In genomic region chr3:27458416-27458815, GRCm38 (mm10) we compare ENCODE assay signal across 29 mouse cellular contexts.
A peak's percentile ranks its signal among the peaks of the same experiment; 100 is the strongest.
DNase-seq lines count a peak whose midpoint lies in the region; ATAC-seq lines count a peak whose summit lies in the region.
"Had no signal": no experiment of that assay in that cellular context is flagged by ENCODE, and none has a peak within 500 bp of the region (broad histone marks: within the 10 kb centered on the region; RNA-seq: fewer than 3 reads in every experiment).

No protein-coding gene starts in this region.

- H3K4me1 ChIP-seq in midbrain, embryonic 11.5 days (ENCODE audit: control insufficient read depth, insufficient read depth, low read length): no peaks in the 10 kb centered on the region
- no peaks in the 10 kb centered on the region for H3K4me1 ChIP-seq in midbrain, embryonic 16.5 days (ENCODE audit: control insufficient read depth, insufficient read depth, low read length)
- H3K4me1 ChIP-seq in midbrain, embryonic 14.5 days (ENCODE audit: control insufficient read depth, insufficient read depth, low read length): 0 out of 2 replicates have a peak, but pooled peaks cover 3% of the 10 kb centered on the region
- H3K4me1 ChIP-seq: forebrain, embryonic 13.5 days; kidney, embryonic 15.5 days; limb, embryonic 10.5 days; limb, embryonic 15.5 days; liver, embryonic 13.5 days; midbrain, embryonic 15.5 days; neural tube, embryonic 13.5 days had no signal

- WGBS in midbrain, embryonic 11.5 days: 94% methylated on average over 9 of the region's 9 CpGs
- WGBS in midbrain, embryonic 16.5 days: 94% methylated on average over 9 of the region's 9 CpGs
- 91% methylated on average over 9 of the region's 9 CpGs for WGBS in midbrain, embryonic 14.5 days

- ATAC-seq in midbrain, embryonic 11.5 days (ENCODE audit: low FRiP score): no peak
- ATAC-seq in midbrain, embryonic 16.5 days: no peak
- no peak for ATAC-seq in midbrain, embryonic 14.5 days (ENCODE audit: low FRiP score, low TSS enrichment)
- ATAC-seq: forebrain, embryonic 13.5 days; midbrain, embryonic 15.5 days had no signal

- no peak overlapping the region for H3K4me2 ChIP-seq in midbrain, embryonic 11.5 days
- H3K4me2 ChIP-seq in midbrain, embryonic 16.5 days (ENCODE audit: low read length): no peak overlapping the region
- no peak overlapping the region for H3K4me2 ChIP-seq in midbrain, embryonic 14.5 days (ENCODE audit: low read length)
- H3K4me2 ChIP-seq: forebrain, embryonic 13.5 days; heart, embryonic 15.5 days; kidney, embryonic 15.5 days; limb, embryonic 15.5 days; liver, embryonic 13.5 days; midbrain, embryonic 15.5 days; neural tube, embryonic 13.5 days had no signal

- no peaks in the 10 kb centered on the region for H3K9me3 ChIP-seq in midbrain, embryonic 11.5 days (ENCODE audit: control insufficient read depth, low read length)
- no peaks in the 10 kb centered on the region for H3K9me3 ChIP-seq in midbrain, embryonic 16.5 days (replicated peaks; ENCODE audit: control insufficient read depth, low read length, poor library complexity, severe bottlenecking)
- H3K9me3 ChIP-seq in midbrain, embryonic 14.5 days (ENCODE audit: control insufficient read depth, low read length): no peaks in the 10 kb centered on the region
- H3K9me3 ChIP-seq: forebrain, embryonic 13.5 days; heart, embryonic 10.5 days; heart, embryonic 15.5 days; kidney, embryonic 15.5 days; limb, embryonic 10.5 days; limb, embryonic 15.5 days; liver, embryonic 13.5 days; midbrain, embryonic 15.5 days; neural tube, embryonic 13.5 days had no signal

- no peak overlapping the region for H3K27ac ChIP-seq in midbrain, embryonic 11.5 days (ENCODE audit: low read depth, low read length)
- H3K27ac ChIP-seq in midbrain, embryonic 16.5 days (ENCODE audit: low read length): no peak overlapping the region
- no peak overlapping the region for H3K27ac ChIP-seq in midbrain, embryonic 14.5 days (replicated peaks; ENCODE audit: low read depth, low read length)
- H3K27ac ChIP-seq: forebrain, embryonic 13.5 days; heart, embryonic 10.5 days; heart, embryonic 15.5 days; kidney, embryonic 15.5 days; limb, embryonic 10.5 days; limb, embryonic 15.5 days; liver, embryonic 13.5 days; macrophage; midbrain, embryonic 15.5 days; neural tube, embryonic 13.5 days had no signal

- no peaks in the 10 kb centered on the region for H3K27me3 ChIP-seq in midbrain, embryonic 11.5 days (ENCODE audit: control insufficient read depth, insufficient read depth, low read length)
- no peaks in the 10 kb centered on the region for H3K27me3 ChIP-seq in midbrain, embryonic 16.5 days (ENCODE audit: control insufficient read depth, insufficient read depth, low read depth, low read length)
- no peaks in the 10 kb centered on the region for H3K27me3 ChIP-seq in midbrain, embryonic 14.5 days (ENCODE audit: control insufficient read depth, insufficient read depth, low read length)
- H3K27me3 ChIP-seq: forebrain, embryonic 13.5 days; heart, embryonic 15.5 days; kidney, embryonic 15.5 days; limb, embryonic 15.5 days; liver, embryonic 13.5 days; midbrain, embryonic 15.5 days; neural tube, embryonic 13.5 days had no signal

- no peak overlapping the region for H3K4me3 ChIP-seq in midbrain, embryonic 11.5 days (ENCODE audit: low read depth, low read length)
- H3K4me3 ChIP-seq in midbrain, embryonic 16.5 days (ENCODE audit: low read depth, low read length): no peak overlapping the region
- H3K4me3 ChIP-seq in midbrain, embryonic 14.5 days (replicated peaks; ENCODE audit: low read depth, low read length): no peak overlapping the region
- H3K4me3 ChIP-seq: forebrain, embryonic 13.5 days; heart, embryonic 10.5 days; heart, embryonic 15.5 days; kidney, embryonic 15.5 days; limb, embryonic 10.5 days; limb, embryonic 15.5 days; liver, embryonic 13.5 days; midbrain, embryonic 15.5 days; myocyte; neural tube, embryonic 13.5 days had no signal

- H3K36me3 ChIP-seq in midbrain, embryonic 11.5 days (ENCODE audit: control insufficient read depth, insufficient read depth, low read length): peaks cover 4% of the 10 kb centered on the region; the same call in 1 of the 2 replicates
- H3K36me3 ChIP-seq in midbrain, embryonic 16.5 days (ENCODE audit: control insufficient read depth, insufficient read depth, low read length): peaks cover 6% of the 10 kb centered on the region; the same call in 1 of the 2 replicates
- H3K36me3 ChIP-seq in midbrain, embryonic 14.5 days (ENCODE audit: control insufficient read depth, insufficient read depth, low read length): peaks cover 16% of the 10 kb centered on the region; the same call in 1 of the 2 replicates
- H3K36me3 ChIP-seq: midbrain, embryonic 15.5 days had no signal

- DNase-seq in midbrain, embryonic 11.5 days (ENCODE audit: low spot score, missing footprints): peak; percentile 28
- peak; percentile 74 for DNase-seq in CD4-positive, CD25-positive, alpha-beta regulatory T cell, adult 2 months (ENCODE audit: low read depth, low spot score)
- DNase-seq in induced T-regulatory cell, adult 2 months (ENCODE audit: low read depth): peak; percentile 71
- DNase-seq in thymus, postnatal 4 days: peak; percentile 39
- DNase-seq in gastrocnemius, postnatal 25 days: no peak
- DNase-seq in midbrain, embryonic 14.5 days: no peak
- DNase-seq: adrenal gland, postnatal 10 days; cerebellum, adult 9-10 months; cerebellum, postnatal 36 days; gastrocnemius, postnatal 14 days; heart, adult 11 months; kidney, adult 18-20 months; kidney, postnatal 4 days; layer of hippocampus, postnatal 36 days; liver, embryonic 13.5 days; lung, adult 2 months; lung, postnatal 10 days; right cerebral cortex, postnatal 4 days had no signal

- no peak overlapping the region for H3K9ac ChIP-seq in midbrain, embryonic 11.5 days (ENCODE audit: low read length)
- no peak overlapping the region for H3K9ac ChIP-seq in midbrain, embryonic 16.5 days (ENCODE audit: low read depth, low read length)
- H3K9ac ChIP-seq in midbrain, embryonic 14.5 days (replicated peaks; ENCODE audit: low read length): no peak overlapping the region
- H3K9ac ChIP-seq: forebrain, embryonic 13.5 days; heart, embryonic 15.5 days; kidney, embryonic 15.5 days; limb, embryonic 15.5 days; liver, embryonic 13.5 days; midbrain, embryonic 15.5 days; neural tube, embryonic 13.5 days had no signal

Comparison
In these comparisons a context has a peak if more than half of its experiments do, and no peak if none do; other contexts are left out.
1. DNase-seq: peak in midbrain, embryonic 11.5 days (single experiment), CD4-positive, CD25-positive, alpha-beta regulatory T cell, adult 2 months (single experiment), induced T-regulatory cell, adult 2 months (single experiment) and thymus, postnatal 4 days (single experiment); none in gastrocnemius, postnatal 25 days (single experiment) and midbrain, embryonic 14.5 days (single experiment).